Mouse (Mus musculus) erythroblast, adult 5-6 weeks (primary cell): ENCODE data around the gene Mfsd13b. TPM values are rescaled to one million over a fixed set of nuclear protein-coding genes. Genes with fewer than 3 reads are reported as not detected.
"Not testable (repeated sequence)": the region's sequence is repeated elsewhere in the genome, so short reads cannot be mapped to it uniquely, and the experiment has no call there.

Experiments used
- ATAC-seq: replicated peaks from 2 replicates; pipeline ENCODE4 v1.8.0; 2016; ENCODE audit warnings: moderate number of reproducible peaks, mild to moderate bottlenecking, moderate TSS enrichment, inconsistent platforms; ENCODE audit not compliant: poor library complexity, low FRiP score, severe bottlenecking
- total RNA-seq, 2 experiments: library from RNA; stranded (forward) in 1 of 2; stranded (reverse) in 1 of 2; fragments of 150-400 nt in 1 of 2; fragments of 200-764, 138-1000 nt in 1 of 2; gene quantifications; 2 replicates each; pipeline versions ENCODE4 v1.2.3 to v1.2.4; 2015 to 2017; ENCODE audit warnings: low replicate concordance in 2 of 2

Mfsd13b gene
- total RNA-seq (2015; ENCODE audit: low replicate concordance): not detected in 2 replicates
- total RNA-seq (2017; ENCODE audit: low replicate concordance): 0.26 TPM in 1 of 2 replicates, not detected in the other

- ATAC-seq: peak; percentile 76
Measured at GRCm38 (mm10) chr7:120982200-120982841, at the start of gene Mfsd13b, which contains the start of gene Cdr2. TSS of gene Mfsd13b (plus strand) at chr7:120982509. TSS of gene Cdr2 (minus strand) at chr7:120982312.

DNA sequence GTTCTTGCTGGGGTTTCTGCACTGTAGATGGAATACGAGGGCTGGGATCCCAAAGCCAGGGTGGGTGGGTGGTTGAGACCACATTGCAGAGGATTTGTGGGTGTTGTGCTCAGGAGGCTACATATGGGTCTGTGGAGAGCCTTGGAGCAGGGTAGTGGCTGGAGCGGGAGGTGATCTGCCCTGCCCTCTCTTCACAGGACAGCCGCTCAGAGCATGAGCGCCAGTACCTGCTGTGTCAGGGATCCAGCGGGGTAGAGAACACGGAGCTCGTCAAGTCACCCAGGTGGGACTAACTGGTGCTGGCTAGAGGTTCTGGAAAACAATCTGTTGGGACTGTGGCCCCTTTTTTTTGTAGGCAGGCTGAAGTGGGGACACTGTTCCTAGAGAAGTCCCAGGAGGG, 49.2 kb upstream of the Mfsd13b start:
- ATAC-seq: no peak

GRCm38 (mm10) chr7:120933680-120934195, 48.6 kb upstream of the Mfsd13b start:
- ATAC-seq: peak; percentile 49

- ATAC-seq: peak; percentile 82
Measured at GRCm38 (mm10) chr7:120934716-120935115, 47.6 kb upstream of the Mfsd13b start.

DNA sequence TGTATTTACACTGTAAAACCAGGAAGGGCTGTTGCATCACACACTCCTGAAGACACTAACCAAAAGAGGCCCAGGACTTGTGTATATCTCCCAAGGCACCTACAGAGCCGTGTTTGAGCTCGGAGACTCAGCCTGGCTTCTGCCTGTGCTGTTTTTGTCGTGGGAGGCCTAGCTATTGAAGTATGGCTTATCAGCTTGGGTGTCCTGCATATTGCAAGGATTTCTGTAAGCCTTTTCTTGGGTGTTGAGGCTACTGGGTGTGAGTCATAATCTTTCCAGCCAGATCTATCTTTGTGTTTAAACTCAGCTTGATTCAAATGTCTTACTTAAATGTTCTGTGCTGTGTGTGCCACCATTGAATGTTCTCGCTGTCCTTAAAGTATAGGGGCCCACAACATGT, 45.8 kb upstream of the Mfsd13b start:
- ATAC-seq: no peak

- ATAC-seq: no peak
Measured at GRCm38 (mm10) chr7:120938206-120938605, 44.1 kb upstream of the Mfsd13b start.

DNA sequence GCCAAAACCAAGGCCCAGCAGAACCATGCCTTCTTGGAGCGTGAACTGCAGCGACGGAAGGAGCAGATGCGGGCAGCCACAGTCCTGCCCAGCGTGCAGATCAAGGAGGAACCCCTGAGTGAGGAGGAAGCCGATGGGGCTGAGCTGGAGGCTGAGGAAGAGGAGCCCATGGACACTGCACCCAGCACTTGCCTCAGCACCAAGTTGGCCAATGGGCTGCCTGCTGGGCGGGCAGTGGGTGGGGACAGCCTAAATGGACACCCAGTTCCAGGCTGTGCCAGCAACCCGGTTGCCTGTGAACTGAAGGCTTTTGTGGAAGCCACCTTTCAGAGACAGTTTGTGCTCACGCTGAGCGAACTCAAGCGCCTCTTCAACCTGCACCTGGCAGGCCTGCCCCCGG, 42.0 kb upstream of the Mfsd13b start:
- no peak for ATAC-seq

DNA sequence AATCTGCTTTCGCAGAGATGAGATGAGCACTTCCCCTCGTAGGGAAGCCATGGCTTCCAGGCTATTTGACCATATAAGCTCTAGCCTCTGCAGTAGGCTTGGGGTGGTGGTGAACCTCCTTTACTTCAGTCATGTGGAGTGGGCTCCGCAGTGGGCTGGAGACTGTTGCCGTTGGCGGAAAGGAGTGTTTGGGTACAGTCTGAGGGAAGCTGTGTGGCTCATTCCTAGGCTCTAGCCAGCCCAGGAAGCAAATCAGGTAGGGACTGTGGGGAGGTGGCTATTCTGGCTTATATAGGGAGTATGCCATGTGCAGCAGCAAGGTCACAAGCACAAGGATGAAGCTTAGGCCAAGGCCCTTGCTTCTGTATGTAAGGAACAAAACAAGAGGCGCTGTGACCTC, 41.1 kb upstream of the Mfsd13b start:
- ATAC-seq: no peak

GRCm38 (mm10) chr7:120942506-120942905, 39.8 kb upstream of the Mfsd13b start:
- no peak for ATAC-seq

DNA sequence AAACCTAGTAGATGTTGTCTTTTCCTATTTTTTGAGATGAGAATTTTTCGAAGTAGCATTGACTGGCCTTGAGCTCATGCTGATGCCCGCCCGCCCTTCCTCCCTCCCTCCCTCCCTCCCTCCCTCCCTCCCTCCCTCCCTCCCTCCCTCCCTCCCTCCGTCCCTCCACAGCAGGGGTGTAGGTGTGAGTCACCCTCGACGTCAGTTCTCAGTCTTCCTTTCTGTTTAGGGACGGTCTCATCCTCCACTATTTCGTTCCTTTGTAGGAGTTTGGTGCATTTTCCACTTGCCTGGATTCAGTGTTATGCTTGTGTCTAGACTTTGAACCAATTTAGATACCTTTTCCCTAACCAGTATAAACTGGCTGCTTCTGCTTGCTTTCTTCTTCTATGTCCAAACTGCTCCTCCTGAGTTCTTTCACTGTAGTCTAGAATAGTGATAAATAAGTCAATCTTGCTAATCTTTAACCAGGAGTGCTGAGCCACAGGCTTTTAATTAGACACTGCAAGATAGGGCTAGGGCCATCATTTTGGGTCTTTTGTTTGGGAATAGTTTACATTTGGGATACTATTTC, 38.3 kb upstream of the Mfsd13b start:
- no peak for ATAC-seq

- ATAC-seq: not testable (repeated sequence)
Measured at GRCm38 (mm10) chr7:120953591-120953990, 28.7 kb upstream of the Mfsd13b start.

DNA sequence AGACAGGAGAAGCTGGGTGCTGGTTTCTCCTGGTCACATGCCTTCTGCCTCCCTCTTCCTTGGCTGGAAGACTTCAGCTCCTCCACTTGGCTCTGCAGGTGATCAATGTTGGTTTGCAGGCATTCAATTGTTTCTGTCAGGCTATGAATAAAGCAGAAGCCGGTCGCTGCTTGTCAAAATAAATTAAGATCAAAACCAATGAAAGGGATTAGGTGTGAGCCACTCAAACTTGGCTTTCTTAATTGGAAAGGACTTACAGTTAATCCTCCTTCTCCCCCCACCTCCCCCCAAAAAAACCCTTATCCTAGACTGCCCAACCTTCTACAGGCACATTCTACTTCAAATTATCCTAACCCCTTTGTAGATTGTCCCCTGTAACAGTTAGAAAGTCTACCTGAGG, 22.2 kb upstream of the Mfsd13b start:
- no peak for ATAC-seq

GRCm38 (mm10) chr7:120960601-120961000, 21.7 kb upstream of the Mfsd13b start:
- no peak for ATAC-seq

DNA sequence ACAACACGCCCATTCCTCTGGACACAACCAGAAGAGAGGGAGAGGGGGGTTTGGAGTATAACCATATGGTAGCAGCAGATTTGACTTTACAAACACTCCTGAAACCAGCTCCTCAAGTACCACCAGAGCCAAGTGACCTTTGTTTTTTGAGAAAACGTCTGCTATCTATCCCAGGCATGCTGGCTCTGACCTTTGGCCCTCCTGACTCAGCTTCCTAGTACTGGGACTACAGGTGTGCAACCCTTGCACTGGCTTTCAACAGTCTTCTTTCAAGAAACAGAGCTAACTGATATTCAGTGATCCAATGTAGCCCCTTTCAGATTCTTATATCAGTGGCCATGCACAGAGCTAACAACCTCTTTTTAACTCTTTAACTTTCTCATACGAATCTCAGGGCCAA, 20.4 kb upstream of the Mfsd13b start:
- ATAC-seq: no peak

GRCm38 (mm10) chr7:120963126-120963525, 19.2 kb upstream of the Mfsd13b start:
- ATAC-seq: no peak

GRCm38 (mm10) chr7:120969221-120969620, 13.1 kb upstream of the Mfsd13b start:
- ATAC-seq: peak; percentile 91

- ATAC-seq: no peak
Measured at GRCm38 (mm10) chr7:120970112-120970511, 12.2 kb upstream of the Mfsd13b start.

DNA sequence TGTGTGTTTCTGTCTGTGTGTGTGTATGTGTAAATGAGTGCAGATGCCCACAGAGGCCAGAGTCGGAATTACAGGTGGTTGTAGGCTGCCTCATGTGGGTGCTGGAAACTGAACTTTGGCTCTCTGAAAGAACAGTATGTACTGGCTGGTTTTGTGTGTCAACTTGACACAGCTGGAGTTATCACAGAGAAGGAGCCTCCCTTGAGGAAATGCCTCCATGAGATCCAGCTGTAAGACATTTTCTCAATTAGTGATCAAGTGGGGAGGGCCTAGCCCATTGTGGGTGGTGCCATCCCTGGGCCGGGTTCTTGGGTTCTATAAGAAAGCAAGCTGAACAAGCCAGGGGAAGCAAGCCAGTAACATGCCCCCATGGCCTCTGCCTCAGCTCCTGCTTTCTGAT, 9.8 kb upstream of the Mfsd13b start:
- not testable (repeated sequence) for ATAC-seq

GRCm38 (mm10) chr7:120974001-120974400, 8.3 kb upstream of the Mfsd13b start:
- ATAC-seq: no peak

DNA sequence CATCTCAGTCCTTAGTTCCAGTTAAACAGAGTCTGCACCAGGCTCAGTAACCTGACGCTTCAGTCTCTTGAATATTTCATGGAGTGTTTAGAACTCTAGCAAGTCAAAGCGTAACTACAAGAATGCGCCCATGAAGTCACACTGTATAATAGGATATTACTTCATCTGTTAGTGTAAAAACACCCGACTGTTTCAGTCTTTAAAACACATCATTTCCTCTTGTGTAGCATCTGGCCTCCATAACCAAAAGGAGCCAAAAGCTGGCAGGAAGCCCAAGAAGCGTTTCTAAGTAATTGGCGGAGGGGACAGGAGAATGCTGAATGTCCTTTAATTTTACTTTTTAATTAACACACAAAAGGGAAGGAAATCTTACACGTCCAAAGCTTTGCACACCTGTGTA, 5.2 kb upstream of the Mfsd13b start:
- no peak for ATAC-seq

- peak; percentile 65 for ATAC-seq
Measured at GRCm38 (mm10) chr7:120980041-120980440, 2.3 kb upstream of the Mfsd13b start.
